Mouse (Mus musculus) small intestine, adult 2 months (tissue): ENCODE data around the gene Grm8.

Source experiments
- CTCF ChIP-seq: fragments of 200-500 bp; IDR thresholded peaks from 2 replicates; pipeline ENCODE4 v1.5.1; 2012; ENCODE audit warnings: low read depth, mild to moderate bottlenecking, control low read depth, inconsistent platforms, low read length, moderate library complexity, mixed read lengths; ENCODE audit not compliant: insufficient replicate concordance, insufficient read length; ENCODE audit errors: extremely low read depth
- POLR2A ChIP-seq: fragments of 200-500 bp; IDR thresholded peaks from 2 replicates; pipeline ENCODE4 v1.6.1; 2012; ENCODE audit warnings: low read depth, mild to moderate bottlenecking, control low read depth, inconsistent platforms, low read length, moderate library complexity

- TF ChIP-seq CTCF (no peak), POLR2A (no peak)
Observed at GRCm38 (mm10) chr6:27982021-27982420, 153.0 kb downstream of the Grm8 start.
